Mouse (Mus musculus) thymus, adult 2 months (tissue): ENCODE measurements around the gene Vipr1.

ENCODE experiments used
- CTCF ChIP-seq: fragments of 200-500 bp; IDR thresholded peaks from 2 replicates; pipeline ENCODE4 v1.5.1; 2012; ENCODE audit warnings: mild to moderate bottlenecking, control low read depth, low read length, moderate library complexity, borderline replicate concordance; ENCODE audit not compliant: control insufficient read depth, poor library complexity, insufficient read depth; ENCODE audit errors: extremely low read depth
- POLR2A ChIP-seq: fragments of 200-500 bp; IDR thresholded peaks from 2 replicates; pipeline ENCODE4 v1.6.1; 2012; ENCODE audit warnings: mild to moderate bottlenecking, low read length, control low read depth, moderate library complexity; ENCODE audit not compliant: control insufficient read depth, poor library complexity, insufficient read depth; ENCODE audit errors: extremely low read depth

DNA sequence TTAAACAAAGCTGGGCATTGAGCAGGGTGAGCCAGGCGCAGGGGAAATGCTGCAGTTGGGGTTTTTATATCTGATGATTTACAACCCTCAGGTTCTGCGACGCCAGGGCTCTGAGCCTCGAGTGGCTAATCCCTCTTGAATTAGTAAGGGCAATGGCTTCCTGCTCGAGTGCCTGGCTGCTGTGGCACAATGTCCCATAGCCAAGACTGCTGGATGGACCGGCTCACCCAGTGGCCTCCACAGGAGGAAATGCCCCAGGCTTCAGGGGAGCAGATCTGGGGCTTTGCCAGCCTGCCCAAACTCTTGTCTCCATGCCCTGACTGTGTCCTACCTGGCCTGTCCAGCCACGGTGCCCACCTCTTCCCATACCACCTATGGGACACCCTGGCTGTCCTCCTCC is 23.1 kb upstream of the Vipr1 start:
- TF ChIP-seq POLR2A, result no peak
- no peak for TF ChIP-seq CTCF
